Mouse (Mus musculus): Measurements from ENCODE around the gene Cass4. TPM values are rescaled to one million over a fixed set of nuclear protein-coding genes. Genes with fewer than 3 reads are reported as not detected.

Gene Cass4
- polyA plus RNA-seq, 1 experiment from 2014 or later: 0.27 TPM

DNA sequence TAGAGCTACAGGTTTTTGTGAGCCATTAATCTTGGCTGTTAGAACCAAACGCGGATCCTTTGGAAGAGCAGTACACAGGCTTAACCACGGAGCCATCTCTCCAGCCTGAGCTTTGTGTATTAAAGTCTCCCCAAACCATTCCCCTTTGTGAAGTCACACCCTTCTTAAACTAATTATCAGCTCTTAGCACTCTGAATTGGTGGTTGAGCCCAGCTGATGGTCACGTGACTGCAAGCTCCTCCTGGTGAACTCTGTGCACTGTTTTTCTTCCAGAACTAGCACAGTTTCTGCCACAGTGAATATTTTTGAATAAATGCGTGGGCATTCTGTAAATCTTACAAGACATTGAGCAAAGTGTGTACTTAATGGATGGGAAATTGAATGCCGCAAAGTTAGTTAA, 47.6 kb downstream of the Cass4 start:
- ATAC-seq (ENCODE audit: low FRiP score) (no peak), DNase-seq (ENCODE audit: low spot score) (no peak)
- Histone ChIP-seq H3K4me1 (replicated peaks; ENCODE audit: control insufficient read depth, insufficient read depth, low read length) (peaks cover 16% of the 10 kb centered on the region), H3K4me2 (replicated peaks) (peak overlapping the region; percentile 91), H3K36me3 (replicated peaks; ENCODE audit: control insufficient read depth, insufficient read depth) (peaks cover 18% of the 10 kb centered on the region), H3K4me3 (replicated peaks; ENCODE audit: low read length) (peak overlapping the region; percentile 75), H3K9me3 (ENCODE audit: control insufficient read depth, low read length) (no peaks in the 10 kb centered on the region), H3K9ac (peak overlapping the region; percentile 77), H3K27ac (no peak overlapping the region), H3K27me3 (ENCODE audit: control insufficient read depth, insufficient read depth, low read length) (no peaks in the 10 kb centered on the region)
- WGBS: 31% methylated on average over 6 of the region's 6 CpGs

DNA sequence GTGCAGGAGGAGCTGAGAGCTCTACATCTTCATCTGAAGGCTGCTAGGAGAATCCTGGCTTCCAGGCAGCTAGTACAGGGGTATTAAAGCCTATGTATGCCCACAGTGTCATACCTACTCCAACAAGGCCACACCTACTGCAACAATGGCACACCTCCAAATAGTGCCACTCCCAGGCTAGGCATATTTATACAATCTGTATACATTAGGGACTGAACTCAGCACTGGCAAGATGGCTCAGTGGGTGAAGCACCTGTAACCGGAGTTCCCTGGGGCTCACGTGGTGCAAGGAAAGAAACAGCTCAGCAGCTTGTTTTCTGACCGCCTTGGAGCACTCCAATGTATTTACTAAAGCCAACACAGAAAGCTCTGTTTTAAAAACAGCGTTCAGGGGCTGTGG, 52.0 kb downstream of the Cass4 start:
- Histone ChIP-seq H3K36me3 (replicated peaks; ENCODE audit: control insufficient read depth, insufficient read depth) (peaks cover 62% of the 10 kb centered on the region), H3K9me3 (ENCODE audit: control insufficient read depth, low read length) (no peaks in the 10 kb centered on the region), H3K4me2 (replicated peaks) (no peak overlapping the region), H3K4me1 (replicated peaks; ENCODE audit: control insufficient read depth, insufficient read depth, low read length) (peaks cover 12% of the 10 kb centered on the region), H3K27me3 (ENCODE audit: control insufficient read depth, insufficient read depth, low read length) (no peaks in the 10 kb centered on the region), H3K9ac (no peak overlapping the region), H3K27ac (no peak overlapping the region), H3K4me3 (replicated peaks; ENCODE audit: low read length) (no peak overlapping the region)
- ATAC-seq (ENCODE audit: low FRiP score) (no peak), DNase-seq (ENCODE audit: low spot score) (no peak)
- 93% methylated on average over 4 of the region's 4 CpGs for WGBS

DNA sequence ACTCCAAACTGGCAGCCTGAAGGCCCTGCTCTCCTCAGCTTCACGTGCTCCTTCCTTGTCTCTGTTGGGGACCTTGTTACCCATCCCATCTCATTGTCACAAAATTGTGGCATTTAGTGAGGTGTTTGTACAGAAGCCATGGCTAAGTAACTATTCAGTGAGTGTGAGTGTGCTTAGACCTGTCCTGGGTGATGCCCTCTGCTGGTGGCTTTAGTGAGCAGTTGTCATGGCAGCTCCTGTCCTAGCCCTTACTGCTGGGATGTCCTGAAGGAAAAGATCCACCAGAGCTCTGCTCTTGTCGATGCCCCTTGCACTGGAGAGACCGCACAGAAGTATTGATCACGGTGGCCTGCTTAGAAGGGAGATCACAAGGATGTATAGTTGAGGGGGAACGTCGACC, 53.7 kb downstream of the Cass4 start:
- H3K9ac ChIP-seq: no peak overlapping the region
- peaks cover 77% of the 10 kb centered on the region for H3K36me3 ChIP-seq (replicated peaks; ENCODE audit: control insufficient read depth, insufficient read depth)
- no peaks in the 10 kb centered on the region for H3K27me3 ChIP-seq (ENCODE audit: control insufficient read depth, insufficient read depth, low read length)
- no peaks in the 10 kb centered on the region for H3K4me1 ChIP-seq (replicated peaks; ENCODE audit: control insufficient read depth, insufficient read depth, low read length)
- ATAC-seq (ENCODE audit: low FRiP score) (no peak), DNase-seq (ENCODE audit: low spot score) (peak; percentile 54)
- no peak overlapping the region for H3K4me3 ChIP-seq (replicated peaks; ENCODE audit: low read length)
- 87% methylated on average over 6 of the region's 6 CpGs for WGBS
- H3K27ac ChIP-seq: no peak overlapping the region
- H3K9me3 ChIP-seq (ENCODE audit: control insufficient read depth, low read length): no peaks in the 10 kb centered on the region
- no peak overlapping the region for H3K4me2 ChIP-seq (replicated peaks)

DNA sequence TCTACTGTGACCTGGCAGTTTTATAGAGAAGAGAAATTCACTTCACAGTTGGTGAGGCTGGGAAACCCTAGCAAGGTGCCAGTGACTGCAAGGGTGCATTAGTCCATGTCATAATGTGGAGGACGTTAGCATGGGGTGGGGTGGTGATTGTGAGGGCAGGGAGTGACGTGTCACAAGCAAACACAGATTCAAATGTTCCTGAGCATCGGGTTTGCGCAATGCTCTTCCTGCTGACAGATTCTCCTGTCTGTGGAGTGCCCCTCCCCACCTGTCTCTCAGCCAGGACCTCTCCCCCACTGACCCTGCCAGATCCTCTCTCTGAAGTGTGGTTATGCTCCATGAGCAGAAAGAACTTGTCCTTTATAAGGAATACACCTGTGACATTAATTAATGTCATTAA, 54.7 kb downstream of the Cass4 start:
- Histone ChIP-seq H3K4me1 (replicated peaks; ENCODE audit: control insufficient read depth, insufficient read depth, low read length) (no peaks in the 10 kb centered on the region), H3K36me3 (replicated peaks; ENCODE audit: control insufficient read depth, insufficient read depth) (peaks cover 87% of the 10 kb centered on the region), H3K4me3 (replicated peaks; ENCODE audit: low read length) (no peak overlapping the region), H3K4me2 (replicated peaks) (no peak overlapping the region), H3K27ac (no peak overlapping the region), H3K27me3 (ENCODE audit: control insufficient read depth, insufficient read depth, low read length) (no peaks in the 10 kb centered on the region), H3K9ac (no peak overlapping the region), H3K9me3 (ENCODE audit: control insufficient read depth, low read length) (no peaks in the 10 kb centered on the region)
- no peak for DNase-seq (ENCODE audit: low spot score)
- WGBS: 86% methylated on average over 4 of the region's 4 CpGs
- no peak for ATAC-seq (ENCODE audit: low FRiP score)

DNA sequence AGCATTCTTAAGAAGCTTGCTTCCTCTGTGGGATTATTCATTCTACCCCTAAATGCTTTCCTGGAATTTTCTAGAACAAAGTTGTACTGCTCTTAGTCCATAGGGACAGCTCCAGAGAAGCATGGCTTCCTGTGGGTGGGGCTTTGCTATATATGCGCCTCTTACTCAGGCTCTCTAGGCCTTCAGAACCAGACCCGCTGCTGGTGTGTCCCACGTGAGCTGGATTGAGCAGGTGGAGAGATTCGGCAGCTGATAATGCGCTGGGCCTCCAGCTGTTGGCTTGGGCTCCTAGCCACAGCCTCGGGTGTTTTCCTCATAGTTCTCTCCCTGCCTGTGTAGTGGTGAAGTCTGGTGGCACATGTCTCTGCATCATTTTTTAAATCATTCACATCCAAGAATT, 57.0 kb downstream of the Cass4 start:
- ATAC-seq (ENCODE audit: low FRiP score) (no peak), DNase-seq (ENCODE audit: low spot score) (no peak)
- Histone ChIP-seq H3K9me3 (ENCODE audit: control insufficient read depth, low read length) (no peaks in the 10 kb centered on the region), H3K36me3 (replicated peaks; ENCODE audit: control insufficient read depth, insufficient read depth) (peaks cover 88% of the 10 kb centered on the region), H3K4me2 (replicated peaks) (no peak overlapping the region), H3K9ac (no peak overlapping the region), H3K27me3 (ENCODE audit: control insufficient read depth, insufficient read depth, low read length) (no peaks in the 10 kb centered on the region), H3K27ac (no peak overlapping the region), H3K4me3 (replicated peaks; ENCODE audit: low read length) (no peak overlapping the region), H3K4me1 (replicated peaks; ENCODE audit: control insufficient read depth, insufficient read depth, low read length) (no peaks in the 10 kb centered on the region)
- 90% methylated on average over 6 of the region's 6 CpGs for WGBS

DNA sequence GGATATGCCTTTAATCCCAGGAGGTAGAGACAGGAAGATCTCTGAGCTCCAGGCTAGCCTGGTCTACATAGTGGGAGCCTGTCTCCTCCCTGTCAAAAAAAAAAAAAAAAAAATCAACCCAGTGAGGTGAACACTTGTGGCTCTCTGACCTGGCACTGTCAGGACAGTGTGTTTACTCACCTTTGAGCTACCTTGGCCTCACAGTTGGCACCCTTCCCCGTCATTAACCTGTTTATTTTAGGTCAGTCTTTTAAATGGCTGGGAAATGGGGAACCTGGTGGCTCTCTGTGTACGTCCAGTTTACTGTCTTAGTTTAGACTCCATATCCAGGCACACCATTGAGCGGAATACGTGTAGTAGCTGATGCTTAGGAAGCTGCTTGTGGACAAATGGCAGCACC, 58.4 kb downstream of the Cass4 start:
- Histone ChIP-seq H3K4me1 (replicated peaks; ENCODE audit: control insufficient read depth, insufficient read depth, low read length) (no peaks in the 10 kb centered on the region), H3K4me3 (replicated peaks; ENCODE audit: low read length) (no peak overlapping the region), H3K9ac (no peak overlapping the region), H3K9me3 (ENCODE audit: control insufficient read depth, low read length) (no peaks in the 10 kb centered on the region), H3K36me3 (replicated peaks; ENCODE audit: control insufficient read depth, insufficient read depth) (peaks cover 78% of the 10 kb centered on the region), H3K27ac (no peak overlapping the region), H3K27me3 (ENCODE audit: control insufficient read depth, insufficient read depth, low read length) (no peaks in the 10 kb centered on the region), H3K4me2 (replicated peaks) (no peak overlapping the region)
- DNase-seq (ENCODE audit: low spot score) (no peak), ATAC-seq (ENCODE audit: low FRiP score) (no peak)
- 94% methylated on average over 4 of the region's 4 CpGs for WGBS

DNA sequence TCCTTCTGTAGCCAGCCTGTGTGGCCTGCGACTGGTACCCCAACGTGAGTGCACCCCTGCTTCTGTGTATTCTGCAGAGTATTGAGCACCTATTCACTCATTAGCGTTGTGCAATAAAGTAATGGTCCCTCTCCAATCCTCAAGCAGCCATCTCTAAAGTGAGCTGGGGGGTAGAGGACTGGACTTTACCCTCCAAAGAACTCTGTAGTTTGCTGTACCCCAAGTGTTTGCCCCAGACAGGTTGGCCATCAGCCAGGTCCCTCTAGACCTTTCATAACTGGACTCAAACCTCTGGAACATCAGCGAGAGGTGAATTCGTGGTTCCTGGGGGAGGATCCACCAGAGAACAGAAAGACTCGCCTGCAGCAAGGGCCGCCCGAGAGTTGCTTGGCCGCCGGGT, 58.9 kb downstream of the Cass4 start:
- H3K4me1 ChIP-seq (replicated peaks; ENCODE audit: control insufficient read depth, insufficient read depth, low read length): no peaks in the 10 kb centered on the region
- H3K4me3 ChIP-seq (replicated peaks; ENCODE audit: low read length): no peak overlapping the region
- ATAC-seq (ENCODE audit: low FRiP score): no peak
- DNase-seq (ENCODE audit: low spot score): no peak
- H3K9me3 ChIP-seq (ENCODE audit: control insufficient read depth, low read length): no peaks in the 10 kb centered on the region
- no peaks in the 10 kb centered on the region for H3K27me3 ChIP-seq (ENCODE audit: control insufficient read depth, insufficient read depth, low read length)
- H3K36me3 ChIP-seq (replicated peaks; ENCODE audit: control insufficient read depth, insufficient read depth): peaks cover 78% of the 10 kb centered on the region
- H3K9ac ChIP-seq: no peak overlapping the region
- WGBS: 95% methylated on average over 10 of the region's 10 CpGs
- no peak overlapping the region for H3K27ac ChIP-seq
- H3K4me2 ChIP-seq (replicated peaks): no peak overlapping the region

DNA sequence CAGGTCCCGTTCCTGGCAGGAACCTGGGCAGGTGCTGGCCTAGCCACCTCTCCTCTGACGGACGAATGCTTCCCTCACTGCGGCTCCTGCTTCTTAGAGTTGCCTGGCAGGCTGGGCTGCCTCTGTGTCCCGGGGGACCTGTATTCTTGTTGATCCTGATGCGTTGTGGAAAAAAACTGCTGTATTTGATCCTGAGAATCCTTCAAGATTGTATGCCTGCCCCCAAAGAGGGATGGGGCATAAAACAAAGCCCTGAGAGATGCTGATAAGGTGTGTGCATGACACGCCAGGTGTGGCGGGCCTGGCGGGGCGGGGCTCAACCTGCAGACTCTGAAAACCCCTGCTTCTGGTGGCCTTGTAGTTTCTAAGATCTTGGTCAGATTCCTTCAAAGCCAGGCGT, 64.9 kb downstream of the Cass4 start, which contains the start of gene Gcnt7:
Gcnt7 (minus strand) TSS at position 101 of the 400 bp plus-strand sequence.
- Histone ChIP-seq H3K4me2 (replicated peaks) (no peak within 1 kb of the TSS), H3K4me3 (replicated peaks; ENCODE audit: low read length) (no peak within 1 kb of the TSS), H3K36me3 (replicated peaks; ENCODE audit: control insufficient read depth, insufficient read depth) (peaks cover 50% of the 10 kb centered on the region), H3K27me3 (ENCODE audit: control insufficient read depth, insufficient read depth, low read length) (no peaks in the 10 kb centered on the region), H3K27ac (no peak within 1 kb of the TSS), H3K9me3 (ENCODE audit: control insufficient read depth, low read length) (no peaks in the 10 kb centered on the region), H3K4me1 (replicated peaks; ENCODE audit: control insufficient read depth, insufficient read depth, low read length) (no peaks in the 10 kb centered on the region), H3K9ac (no peak within 1 kb of the TSS)
- DNase-seq (ENCODE audit: low spot score) (no peak), ATAC-seq (ENCODE audit: low FRiP score) (no peak)
- WGBS: 88% methylated on average over 11 of the region's 11 CpGs

DNA sequence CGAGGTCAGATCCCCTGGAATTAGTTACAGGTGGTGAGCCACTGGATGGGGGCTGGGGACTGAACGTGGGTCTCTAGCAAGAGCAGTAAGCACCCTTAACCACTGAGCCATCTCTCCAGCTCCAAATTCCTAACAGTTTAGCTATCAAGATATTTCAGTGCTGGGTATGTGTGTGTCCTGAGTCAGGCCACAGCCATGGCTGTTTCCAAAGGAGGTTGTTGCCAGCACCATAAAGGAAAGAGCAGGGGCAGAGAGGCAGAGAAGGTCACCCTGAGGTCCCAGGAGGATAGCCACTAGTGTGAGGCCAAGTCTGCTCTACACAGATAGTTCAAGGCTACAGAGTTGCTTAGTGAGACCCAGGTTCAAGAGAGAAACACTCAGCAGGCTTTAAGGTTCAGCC, 67.1 kb downstream of the Cass4 start:
- Histone ChIP-seq H3K4me3 (replicated peaks; ENCODE audit: low read length) (no peak overlapping the region), H3K4me1 (replicated peaks; ENCODE audit: control insufficient read depth, insufficient read depth, low read length) (no peaks in the 10 kb centered on the region), H3K36me3 (replicated peaks; ENCODE audit: control insufficient read depth, insufficient read depth) (peaks cover 60% of the 10 kb centered on the region), H3K4me2 (replicated peaks) (no peak overlapping the region), H3K27ac (no peak overlapping the region), H3K9me3 (ENCODE audit: control insufficient read depth, low read length) (no peaks in the 10 kb centered on the region), H3K9ac (no peak overlapping the region), H3K27me3 (ENCODE audit: control insufficient read depth, insufficient read depth, low read length) (no peaks in the 10 kb centered on the region)
- ATAC-seq (ENCODE audit: low FRiP score): no peak
- no peak for DNase-seq (ENCODE audit: low spot score)
- WGBS: 84% methylated on average over 2 of the region's 2 CpGs

DNA sequence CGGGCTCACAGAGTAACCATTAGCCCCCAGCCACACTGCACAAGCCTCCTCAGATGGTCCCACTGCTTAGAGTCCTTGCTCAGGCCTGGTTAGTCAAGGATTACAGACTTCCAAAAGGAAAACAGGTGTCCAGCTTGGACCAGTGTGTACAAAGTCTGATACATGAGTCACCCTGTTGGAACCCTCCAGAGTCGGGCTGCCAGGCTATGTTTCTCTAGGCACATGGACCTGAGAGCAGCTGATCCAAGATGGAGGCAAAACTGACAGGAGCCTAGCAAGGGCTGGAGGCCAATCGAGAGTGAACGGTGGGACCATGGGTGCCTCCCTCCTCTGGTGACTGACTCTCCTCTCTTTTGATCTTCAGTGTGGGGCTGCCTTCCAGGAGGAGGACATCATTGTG, 69.2 kb downstream of the Cass4 start:
- no peak for ATAC-seq (ENCODE audit: low FRiP score)
- Histone ChIP-seq H3K36me3 (replicated peaks; ENCODE audit: control insufficient read depth, insufficient read depth) (peaks cover 69% of the 10 kb centered on the region), H3K4me2 (replicated peaks) (no peak overlapping the region)

More for the DNA sequence above, 69.2 kb downstream of the Cass4 start:
- H3K27ac ChIP-seq: no peak overlapping the region
- no peaks in the 10 kb centered on the region for H3K9me3 ChIP-seq (ENCODE audit: control insufficient read depth, low read length)
- no peak overlapping the region for H3K4me3 ChIP-seq (replicated peaks; ENCODE audit: low read length)
- no peak overlapping the region for H3K9ac ChIP-seq
- DNase-seq (ENCODE audit: low spot score): no peak
- H3K27me3 ChIP-seq (ENCODE audit: control insufficient read depth, insufficient read depth, low read length): no peaks in the 10 kb centered on the region
- WGBS: 97% methylated on average over 4 of the region's 4 CpGs
- H3K4me1 ChIP-seq (replicated peaks; ENCODE audit: control insufficient read depth, insufficient read depth, low read length): no peaks in the 10 kb centered on the region

Measured in hindbrain, embryonic 14.5 days (tissue).